Mouse (Mus musculus) midbrain, embryonic 14.5 days (tissue): ENCODE data around the gene Eml6. TPM values are rescaled to one million over a fixed set of nuclear protein-coding genes. Genes with fewer than 3 reads are reported as not detected.
"Not testable (repeated sequence)": the region's sequence is repeated elsewhere in the genome, so short reads cannot be mapped to it uniquely, and the experiment has no call there.

Source experiments
- ATAC-seq: fragments of 200-750 bp; cut with Nextera tagmentation; 2 replicates; pipeline ENCODE4 v1.8.0; 2017; ENCODE audit warnings: moderate number of reproducible peaks, moderate library complexity; ENCODE audit not compliant: low FRiP score, low TSS enrichment
- DNase-seq: peaks from one replicate; pipeline ENCODE4 v3.0.0-alpha.2; 2015
- H3K27ac ChIP-seq: fragments of 300-500 bp; sonication (generic); replicated peaks from 2 replicates; pipeline ENCODE4 v1.5.1; 2014; ENCODE audit warnings: mild to moderate bottlenecking, low read depth, low read length, moderate library complexity
- H3K27me3 ChIP-seq: fragments of 300-500 bp; sonication (generic); 2 replicates; pipeline ENCODE4 v1.6.1; 2014; ENCODE audit warnings: low read length, control low read depth, mixed read lengths; ENCODE audit not compliant: control insufficient read depth, insufficient read depth
- H3K36me3 ChIP-seq: fragments of 300-500 bp; sonication (generic); 2 replicates; pipeline ENCODE4 v1.6.1; 2014; ENCODE audit warnings: low read length, control low read depth; ENCODE audit not compliant: control insufficient read depth, insufficient read depth
- H3K4me1 ChIP-seq: fragments of 300-500 bp; sonication (generic); 2 replicates; pipeline ENCODE4 v1.6.1; 2014; ENCODE audit warnings: mild to moderate bottlenecking, antibody characterized with exemption, low read length, control low read depth; ENCODE audit not compliant: control insufficient read depth, insufficient read depth
- H3K4me2 ChIP-seq: fragments of 300-500 bp; sonication (generic); 2 replicates; pipeline ENCODE4 v1.6.1; 2014; ENCODE audit warnings: mild to moderate bottlenecking, low read length, moderate library complexity
- H3K4me3 ChIP-seq: fragments of 300-500 bp; sonication (generic); replicated peaks from 2 replicates; pipeline ENCODE4 v1.5.1; 2014; ENCODE audit warnings: low read depth, low read length
- H3K9ac ChIP-seq: fragments of 300-500 bp; sonication (generic); replicated peaks from 2 replicates; pipeline ENCODE4 v1.6.1; 2014; ENCODE audit warnings: mild to moderate bottlenecking, low read length, moderate library complexity
- H3K9me3 ChIP-seq: fragments of 300-500 bp; sonication (generic); 2 replicates; pipeline ENCODE4 v1.6.1; 2016; ENCODE audit warnings: low read length, control low read depth, mixed read lengths; ENCODE audit not compliant: control insufficient read depth
- WGBS: fragments of 180-500 bp; shearing (Covaris S2); extraction: QIAGEN DNeasy Blood & Tissue Kit; methylation state at CpG from one replicate; pipeline ENCODE4 v1.1.7; 2014; 5-methylcytosine and 5-hydroxymethylcytosine counted together
- polyA plus RNA-seq: library from polyadenylated mRNA; unstranded; fragments of >200 nt; fragmentation: Nextera tagmentation; extraction: Ambion mirVana; gene quantifications from 2 replicates; pipeline ENCODE4 v1.2.1, GENCODE M21; 2014

Gene Eml6
- polyA plus RNA-seq, 1 experiment from 2014 or later: 6.8 TPM

- no peak overlapping the region for H3K9ac ChIP-seq
- H3K27me3 ChIP-seq: no peaks in the 10 kb centered on the region
- ATAC-seq (no peak), DNase-seq (no peak)
- H3K4me3 ChIP-seq: no peak overlapping the region
- H3K27ac ChIP-seq: no peak overlapping the region
- H3K36me3 ChIP-seq: no peaks in the 10 kb centered on the region
- WGBS: 97% methylated on average over 1 of the region's 1 CpGs
- H3K4me2 ChIP-seq: no peak overlapping the region
- no peaks in the 10 kb centered on the region for H3K9me3 ChIP-seq
- no peaks in the 10 kb centered on the region for H3K4me1 ChIP-seq
Observed at GRCm38 (mm10) chr11:29826001-29826400, 199.8 kb downstream of the Eml6 start.

GRCm38 (mm10) chr11:29825271-29825718 is 200.5 kb downstream of the Eml6 start, which contains the start of gene 4931440F15Rik:
Gene 4931440F15Rik (minus strand): TSS chr11:29825668.
- not testable (repeated sequence) for H3K4me2 ChIP-seq, H3K27ac ChIP-seq, H3K27me3 ChIP-seq, H3K36me3 ChIP-seq, H3K4me3 ChIP-seq, H3K9me3 ChIP-seq, H3K4me1 ChIP-seq, DNase-seq, H3K9ac ChIP-seq
- 33% methylated on average over 21 of the region's 21 CpGs for WGBS
- ATAC-seq: 0 out of 2 replicates have a peak, but pooled peaks have one; percentile 9

GRCm38 (mm10) chr11:29824474-29825270 is 201.2 kb downstream of the Eml6 start:
- H3K27me3 ChIP-seq, H3K27ac ChIP-seq, H3K9me3 ChIP-seq, H3K4me3 ChIP-seq, H3K36me3 ChIP-seq, H3K4me2 ChIP-seq, H3K9ac ChIP-seq, H3K4me1 ChIP-seq, DNase-seq: not testable (repeated sequence)
- 23% methylated on average over 60 of the region's 62 CpGs for WGBS
- ATAC-seq: peak; percentile 51; the same call in 1 of the 2 replicates

- no peaks in the 10 kb centered on the region for H3K27me3 ChIP-seq
- DNase-seq (no peak), ATAC-seq (no peak)
- H3K4me2 ChIP-seq: no peak overlapping the region
- no peak overlapping the region for H3K27ac ChIP-seq
- H3K4me1 ChIP-seq: no peaks in the 10 kb centered on the region
- H3K9me3 ChIP-seq: no peaks in the 10 kb centered on the region
- no peak overlapping the region for H3K9ac ChIP-seq
- H3K36me3 ChIP-seq: no peaks in the 10 kb centered on the region
- no peak overlapping the region for H3K4me3 ChIP-seq
- WGBS: 83% methylated on average over 2 of the region's 2 CpGs
Observed at GRCm38 (mm10) chr11:29823141-29823540, 202.7 kb downstream of the Eml6 start.

GRCm38 (mm10) chr11:29815670-29816069 is 210.2 kb downstream of the Eml6 start:
- Histone ChIP-seq H3K36me3 (no peaks in the 10 kb centered on the region), H3K4me2 (no peak overlapping the region)
- ATAC-seq: no peak

GRCm38 (mm10) chr11:29815261-29815660 is 210.6 kb downstream of the Eml6 start:
- Histone ChIP-seq H3K4me3 (no peak overlapping the region), H3K27ac (no peak overlapping the region), H3K4me2 (no peak overlapping the region), H3K9me3 (no peaks in the 10 kb centered on the region), H3K27me3 (no peaks in the 10 kb centered on the region), H3K4me1 (no peaks in the 10 kb centered on the region), H3K36me3 (no peaks in the 10 kb centered on the region), H3K9ac (no peak overlapping the region)
- 86% methylated on average over 3 of the region's 3 CpGs for WGBS
- ATAC-seq: no peak
- DNase-seq: no peak

More at GRCm38 (mm10) chr11:29815670-29816069, 210.2 kb downstream of the Eml6 start:
- H3K4me3 ChIP-seq: no peak overlapping the region
- H3K9ac ChIP-seq: no peak overlapping the region
- H3K27me3 ChIP-seq: no peaks in the 10 kb centered on the region
- H3K9me3 ChIP-seq: no peaks in the 10 kb centered on the region
- no peak overlapping the region for H3K27ac ChIP-seq
- no peaks in the 10 kb centered on the region for H3K4me1 ChIP-seq
- no peak for DNase-seq

GRCm38 (mm10) chr11:29813267-29813666 is 212.6 kb downstream of the Eml6 start:
- Histone ChIP-seq H3K4me2 (no peak overlapping the region), H3K27ac (no peak overlapping the region), H3K27me3 (no peaks in the 10 kb centered on the region), H3K4me3 (no peak overlapping the region), H3K9me3 (no peaks in the 10 kb centered on the region), H3K4me1 (no peaks in the 10 kb centered on the region), H3K36me3 (no peaks in the 10 kb centered on the region), H3K9ac (no peak overlapping the region)
- WGBS: 80% methylated on average over 1 of the region's 1 CpGs
- DNase-seq (no peak), ATAC-seq (no peak)

- H3K27me3 ChIP-seq: no peaks in the 10 kb centered on the region
- H3K4me1 ChIP-seq: no peaks in the 10 kb centered on the region
- WGBS: 85% methylated on average over 3 of the region's 3 CpGs
- no peak overlapping the region for H3K4me2 ChIP-seq
- no peaks in the 10 kb centered on the region for H3K36me3 ChIP-seq
- ATAC-seq (no peak), DNase-seq (no peak)
- H3K9ac ChIP-seq: no peak overlapping the region
- H3K27ac ChIP-seq: no peak overlapping the region
- no peaks in the 10 kb centered on the region for H3K9me3 ChIP-seq
- no peak overlapping the region for H3K4me3 ChIP-seq
Observed at GRCm38 (mm10) chr11:29812475-29812874, 213.4 kb downstream of the Eml6 start.

GRCm38 (mm10) chr11:29810324-29810723 is 215.5 kb downstream of the Eml6 start:
- Histone ChIP-seq H3K4me3 (no peak overlapping the region), H3K27ac (no peak overlapping the region), H3K9me3 (no peaks in the 10 kb centered on the region), H3K4me2 (no peak overlapping the region), H3K4me1 (no peaks in the 10 kb centered on the region), H3K27me3 (no peaks in the 10 kb centered on the region), H3K9ac (no peak overlapping the region), H3K36me3 (no peaks in the 10 kb centered on the region)
- DNase-seq (no peak), ATAC-seq (no peak)
- 82% methylated on average over 3 of the region's 3 CpGs for WGBS
